ENCODE assay signal across 13 mouse cellular contexts in the genomic region with DNA sequence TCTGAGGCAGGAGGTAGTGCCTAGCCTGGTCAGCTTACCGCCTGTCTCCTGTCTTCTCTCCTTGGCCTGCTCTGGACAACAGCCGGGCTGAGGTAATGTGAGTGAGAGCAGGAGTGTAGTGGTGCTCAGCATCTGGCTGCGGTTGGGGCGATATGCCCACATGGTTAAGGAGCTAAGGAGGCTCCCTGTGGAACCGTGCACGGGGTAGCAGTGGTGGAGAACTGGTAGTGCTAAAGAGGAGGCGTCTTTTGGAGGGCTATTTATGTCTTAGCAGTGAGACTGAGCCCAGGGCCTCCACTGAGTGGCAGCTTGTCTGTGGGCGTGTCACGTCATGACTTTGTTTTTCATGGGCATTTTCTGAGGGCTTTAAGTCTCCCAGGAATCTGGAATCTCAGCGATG. TPM values are rescaled to one million over a fixed set of nuclear protein-coding genes. Genes with fewer than 3 reads are reported as not detected.
DNase-seq lines count a peak whose midpoint lies in the region; ATAC-seq and TF ChIP-seq lines count a peak whose summit lies in the region.
"Had no signal": no experiment of that assay in that cellular context is flagged by ENCODE, and none has a peak within 500 bp of the region (broad histone marks: within the 10 kb centered on the region; RNA-seq: fewer than 3 reads in every experiment).

No protein-coding gene starts in this region.

- peak; percentile 51 for ATAC-seq in lung, postnatal 0 days
- ATAC-seq: intestine, embryonic 15.5 days had no signal

- peak; percentile 84 for DNase-seq in heart, adult 11 months
- no peak for DNase-seq in heart, postnatal 4 days
- DNase-seq in lung, postnatal 0 days (ENCODE audit: low spot score): no peak
- no peak for DNase-seq in lung, postnatal 36 days
- peak; percentile 72 to 90 for DNase-seq in left cerebral cortex, adult 9 months (ENCODE audit: low spot score in 2 of 2)
- peak; percentile 81 to 91 for DNase-seq in right cerebral cortex, postnatal 36 days (ENCODE audit: low spot score in 2 of 2)
- DNase-seq in liver: no peak
- DNase-seq in kidney, adult 8-10 months: no peak
- DNase-seq: B cell, adult 2 months; cerebellum, adult 11 months; gastrocnemius, postnatal 14 days had no signal

- H3K9ac ChIP-seq in lung, postnatal 0 days (replicated peaks; ENCODE audit: low read depth): no peak overlapping the region
- H3K9ac ChIP-seq: intestine, embryonic 15.5 days had no signal

- WGBS in lung, postnatal 0 days: 70% methylated on average over 10 of the region's 10 CpGs

- H3K36me3 ChIP-seq in lung, postnatal 0 days (ENCODE audit: insufficient read depth, low read length): peaks cover 57% of the 10 kb centered on the region

- no peaks in the 10 kb centered on the region for H3K9me3 ChIP-seq in lung, postnatal 0 days (ENCODE audit: low read length)
- H3K9me3 ChIP-seq: intestine, embryonic 15.5 days had no signal

- no peaks in the 10 kb centered on the region for H3K4me1 ChIP-seq in lung, postnatal 0 days (ENCODE audit: insufficient read depth, low read depth, low read length)
- H3K4me1 ChIP-seq: intestine, embryonic 15.5 days had no signal

- no peak overlapping the region for H3K27ac ChIP-seq in lung, postnatal 0 days (ENCODE audit: low read length)
- H3K27ac ChIP-seq: intestine, embryonic 15.5 days had no signal

- no peak for TF ChIP-seq EP300 in lung, postnatal 0 days (IDR thresholded peaks at IDR 0.05)

- TF ChIP-seq CTCF in lung, postnatal 0 days (IDR thresholded peaks at IDR 0.05): no peak

- H3K27me3 ChIP-seq in lung, postnatal 0 days (replicated peaks; ENCODE audit: insufficient read depth, low read length): no peaks in the 10 kb centered on the region
- H3K27me3 ChIP-seq: intestine, embryonic 15.5 days had no signal

- no peak overlapping the region for H3K4me2 ChIP-seq in lung, postnatal 0 days (replicated peaks; ENCODE audit: low read depth, low read length)
- H3K4me2 ChIP-seq: intestine, embryonic 15.5 days had no signal

- H3K4me3 ChIP-seq in lung, postnatal 0 days (ENCODE audit: low read depth, low read length): no peak overlapping the region
- H3K4me3 ChIP-seq: intestine, embryonic 15.5 days had no signal

RNA-seq across cellular contexts. Expression of a gene that starts 22.6 kb away (rescaled TPM):
- under 1 TPM; 0.31 to 0.83 TPM for total RNA-seq in heart, postnatal 4 days (2021)
- 0.27 and 0.33 TPM in 2 replicates for polyA plus RNA-seq in lung, postnatal 0 days (2015; fragmentation: Nextera tagmentation; extraction: Ambion mirVana)
- total RNA-seq: liver, adult 2 months had no signal

RNA-seq across cellular contexts. Expression of a gene that starts 40.1 kb away (rescaled TPM):
- 1 to 10 TPM; 1.4 to 4.4 TPM for total RNA-seq in heart, postnatal 4 days (2021)
- 2.2 and 3.0 TPM in 2 replicates for polyA plus RNA-seq in lung, postnatal 0 days (2015; fragmentation: Nextera tagmentation; extraction: Ambion mirVana)
- total RNA-seq: gastrocnemius, postnatal 14 days; liver, adult 2 months had no signal
- polyA plus RNA-seq: liver, adult 2 months had no signal

RNA-seq across cellular contexts. Expression of a gene that starts 58.4 kb away (rescaled TPM):
- 100 to 1,000 TPM; 224 to 231 TPM for total RNA-seq in heart, postnatal 4 days (2021)
- polyA plus RNA-seq in lung, postnatal 0 days (2015; fragmentation: Nextera tagmentation; extraction: Ambion mirVana): 202 and 218 TPM in 2 replicates

Comparison
In these comparisons a context has a peak if more than half of its experiments do, and no peak if none do; other contexts are left out.
1. DNase-seq: peak in heart, adult 11 months (single experiment), left cerebral cortex, adult 9 months (2 of 2) and right cerebral cortex, postnatal 36 days (2 of 2); none in heart, postnatal 4 days (single experiment), lung, postnatal 0 days (single experiment), lung, postnatal 36 days (single experiment), liver (single experiment) and kidney, adult 8-10 months (0 of 2).